Mouse (Mus musculus): Measurements from ENCODE around the gene Gcnt7.

Gcnt7 gene

GRCm38 (mm10) chr2:172460647-172461046 is 2.3 kb upstream of the Gcnt7 start:
- DNase-seq (ENCODE audit: low spot score in 2 of 2), result no peak

- DNase-seq (ENCODE audit: low spot score in 2 of 2), result no peak
These were observed 5.9 kb downstream of the Gcnt7 start for GRCm38 (mm10) chr2:172452458-172452857.

GRCm38 (mm10) chr2:172452031-172452430 is 6.4 kb downstream of the Gcnt7 start:
- DNase-seq (ENCODE audit: low spot score in 2 of 2), result no peak

- no peak for DNase-seq (ENCODE audit: low spot score in 2 of 2)
These were observed 7.8 kb downstream of the Gcnt7 start for GRCm38 (mm10) chr2:172450640-172451039.

GRCm38 (mm10) chr2:172448329-172448728 is 10.1 kb downstream of the Gcnt7 start:
- no peak for DNase-seq (ENCODE audit: low spot score in 2 of 2)

- no peak for DNase-seq (ENCODE audit: low spot score in 2 of 2)
These were observed 11.1 kb downstream of the Gcnt7 start for GRCm38 (mm10) chr2:172447317-172447716.

GRCm38 (mm10) chr2:172445617-172446016 is 12.8 kb downstream of the Gcnt7 start:
- DNase-seq (ENCODE audit: low spot score in 2 of 2), result no peak

- DNase-seq (ENCODE audit: low spot score in 2 of 2), result no peak
These were observed 17.2 kb downstream of the Gcnt7 start for GRCm38 (mm10) chr2:172441176-172441575.

- no peak for DNase-seq (ENCODE audit: low spot score in 2 of 2)
These were observed 17.8 kb downstream of the Gcnt7 start for GRCm38 (mm10) chr2:172440640-172441005.

GRCm38 (mm10) chr2:172439843-172440639 is 18.4 kb downstream of the Gcnt7 start, which contains the start of gene Rtf2:
Gene Rtf2 (plus strand): TSS chr2:172440556.
- DNase-seq (ENCODE audit: low spot score in 2 of 2), result peak; percentile 99

- no peak for DNase-seq (ENCODE audit: low spot score in 2 of 2)
These were observed 20.9 kb downstream of the Gcnt7 start for GRCm38 (mm10) chr2:172437371-172437952.

GRCm38 (mm10) chr2:172433746-172434145 is 24.6 kb downstream of the Gcnt7 start:
- no peak for DNase-seq (ENCODE audit: low spot score in 2 of 2)

- DNase-seq (ENCODE audit: low spot score in 2 of 2), result no peak
These were observed 27.8 kb downstream of the Gcnt7 start for GRCm38 (mm10) chr2:172430609-172431008.

- no peak for DNase-seq (ENCODE audit: low spot score in 2 of 2)
These were observed 40.2 kb downstream of the Gcnt7 start for GRCm38 (mm10) chr2:172418208-172418607.

GRCm38 (mm10) chr2:172416876-172417275 is 41.5 kb downstream of the Gcnt7 start:
- DNase-seq (ENCODE audit: low spot score in 2 of 2), result no peak

GRCm38 (mm10) chr2:172416218-172416617 is 42.2 kb downstream of the Gcnt7 start:
- DNase-seq (ENCODE audit: low spot score in 2 of 2), result no peak

GRCm38 (mm10) chr2:172413894-172414293 is 44.5 kb downstream of the Gcnt7 start:
- no peak for DNase-seq (ENCODE audit: low spot score in 2 of 2)

GRCm38 (mm10) chr2:172413273-172413672 is 45.1 kb downstream of the Gcnt7 start:
- no peak for DNase-seq (ENCODE audit: low spot score in 2 of 2)

GRCm38 (mm10) chr2:172412454-172412853 is 45.9 kb downstream of the Gcnt7 start:
- no peak for DNase-seq (ENCODE audit: low spot score in 2 of 2)

- peak in 1 of 2 experiments; percentile 27 for DNase-seq (ENCODE audit: low spot score in 2 of 2)
These were observed 47.3 kb downstream of the Gcnt7 start for GRCm38 (mm10) chr2:172411091-172411490.

- DNase-seq (ENCODE audit: low spot score in 2 of 2), result no peak
These were observed 47.7 kb downstream of the Gcnt7 start for GRCm38 (mm10) chr2:172410686-172411085.

GRCm38 (mm10) chr2:172407499-172407898 is 50.9 kb downstream of the Gcnt7 start:
- no peak for DNase-seq (ENCODE audit: low spot score in 2 of 2)

GRCm38 (mm10) chr2:172406173-172406572 is 52.2 kb downstream of the Gcnt7 start:
- DNase-seq (ENCODE audit: low spot score in 2 of 2), result no peak
